Mouse (Mus musculus): ENCODE data around the gene Gfy.
"Not testable (repeated sequence)": the region's sequence is repeated elsewhere in the genome, so short reads cannot be mapped to it uniquely, and the experiment has no call there.

DNA sequence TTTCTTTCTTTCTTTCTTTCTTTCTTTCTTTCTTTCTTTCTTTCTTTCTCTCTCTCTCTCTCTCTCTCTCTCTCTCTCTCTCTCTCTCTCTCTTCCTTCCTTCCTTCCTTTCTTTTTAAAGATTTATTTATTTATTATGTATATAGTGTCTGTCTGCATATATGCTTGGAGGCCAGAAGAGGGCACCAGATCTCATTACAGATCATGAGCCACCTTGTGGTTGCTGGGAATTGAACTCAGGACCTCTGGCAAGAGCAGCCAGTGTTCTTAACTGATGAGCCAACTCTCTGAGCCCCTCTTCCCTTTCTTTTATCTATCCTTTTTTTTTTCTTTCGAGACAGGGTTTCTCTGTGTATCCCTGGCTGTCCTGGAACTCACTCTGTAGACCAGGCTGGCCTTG lies 5.6 kb downstream of the Gfy start:
- peak; percentile 11; the same call in 1 of the 2 replicates for TF ChIP-seq CTCF (IDR thresholded peaks at IDR 0.05; ENCODE audit: extremely low read depth, insufficient read depth, insufficient read length, insufficient replicate concordance)
- not testable (repeated sequence) for TF ChIP-seq POLR2A (IDR thresholded peaks at IDR 0.05; ENCODE audit: low read depth, low read length)

All from spleen, adult 2 months (tissue).